Mouse (Mus musculus): ENCODE data around the gene Son.

Gene Son

DNA sequence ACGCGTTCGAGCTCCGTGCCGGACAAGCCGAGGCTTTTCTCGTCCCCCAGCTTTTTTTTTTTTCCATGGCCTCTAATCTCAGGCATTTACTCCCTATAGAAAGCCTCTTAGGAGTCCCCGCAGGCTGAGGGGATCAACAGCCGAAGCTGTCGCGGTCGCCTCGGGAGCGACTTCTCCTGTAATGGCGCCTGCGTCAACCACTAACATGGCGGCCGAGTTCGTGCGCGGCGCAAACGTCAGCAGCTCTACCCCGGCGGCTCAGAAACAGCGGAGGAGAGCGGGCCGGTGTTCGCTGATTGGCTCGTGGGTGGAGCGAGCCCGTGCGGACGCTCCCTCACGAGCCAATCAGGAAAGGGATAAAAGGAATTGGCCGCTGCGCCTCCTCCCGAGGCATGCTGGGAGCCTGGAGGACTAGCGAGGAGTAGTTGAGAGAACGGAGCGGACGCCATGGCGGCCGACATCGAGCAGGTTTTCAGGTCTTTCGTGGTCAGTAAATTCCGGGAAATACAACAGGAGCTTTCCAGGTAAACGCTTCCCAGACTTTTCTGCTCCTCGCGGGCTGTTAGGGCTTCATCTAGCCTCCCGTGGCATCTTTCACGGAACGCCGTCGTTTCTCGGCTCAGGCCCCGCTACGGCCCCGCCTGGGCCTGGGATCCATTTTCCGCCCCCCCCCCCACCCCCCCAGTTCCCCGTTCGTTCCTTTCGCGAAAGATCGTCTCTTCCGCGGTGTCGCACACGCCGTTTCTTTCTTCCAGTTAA, at the start of gene Son:
Gene Son, plus strand, starts transcription at position 46 of the 759 bp plus-strand sequence.
- DNase-seq (ENCODE audit: low spot score): peak; percentile 98

- peak; percentile 98 for DNase-seq (ENCODE audit: low spot score)
Measured at GRCm38 (mm10) chr16:91597672-91598010, 49.7 kb upstream of the Son start, which contains the start of gene Tmem50b. Tmem50b (minus strand) TSS chr16:91597800.

DNA sequence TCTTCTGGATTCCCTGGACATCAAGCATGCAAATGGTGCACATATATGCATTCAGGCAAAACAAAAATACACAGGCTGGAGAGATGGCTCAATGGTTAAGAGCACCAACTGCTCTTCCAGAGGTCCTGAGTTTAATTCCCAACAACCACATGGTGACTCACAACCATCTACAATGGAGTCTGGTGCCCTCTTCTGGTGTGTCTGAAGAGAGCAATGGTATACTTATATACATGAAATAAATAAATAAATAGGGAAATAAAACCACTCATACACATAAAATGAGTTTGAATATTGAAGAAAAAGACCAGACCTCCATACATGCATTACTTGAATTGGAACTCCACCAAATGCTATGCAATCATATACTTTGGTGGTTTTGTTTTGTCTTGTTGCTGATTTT, 48.1 kb upstream of the Son start:
- DNase-seq (ENCODE audit: low spot score): no peak

DNA sequence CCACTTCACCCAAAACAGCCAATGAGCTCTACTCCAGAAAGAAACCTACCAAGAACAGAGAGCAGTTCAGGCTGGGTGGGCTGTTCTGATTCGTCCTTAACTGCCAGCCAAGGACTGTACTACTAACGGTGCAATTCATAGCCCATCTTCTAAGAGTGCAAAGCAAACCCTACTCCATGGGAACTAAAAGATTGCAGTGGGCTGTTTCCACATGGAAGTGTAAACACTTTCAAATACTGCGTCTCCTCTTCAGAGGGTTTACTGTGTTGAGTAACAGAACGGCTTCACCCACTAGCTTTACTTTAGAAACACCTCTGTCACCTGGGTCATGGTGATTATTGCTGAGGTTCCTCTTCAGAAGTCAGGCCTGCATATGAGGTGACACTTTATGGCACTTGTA, 46.2 kb upstream of the Son start:
- no peak for DNase-seq (ENCODE audit: low spot score)

DNA sequence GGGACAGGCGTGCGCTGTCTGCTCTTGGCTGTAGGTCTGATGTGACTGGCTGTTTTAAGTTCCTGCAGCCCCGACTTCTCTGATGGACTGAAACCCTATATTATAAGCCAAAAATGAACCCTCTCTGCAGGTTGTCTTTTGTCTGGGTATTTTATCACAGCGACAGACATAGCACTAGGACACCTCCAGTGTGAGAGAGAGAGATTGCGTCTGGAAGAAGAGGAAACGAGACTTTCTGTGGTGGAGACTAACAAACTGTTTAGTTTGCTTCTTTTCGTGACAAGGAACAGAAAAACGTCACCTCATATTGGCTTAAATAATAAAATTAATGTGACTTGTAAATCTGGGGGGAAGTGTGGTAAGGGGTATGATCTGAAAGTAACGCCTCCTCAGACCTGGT, 45.6 kb upstream of the Son start:
- no peak for DNase-seq (ENCODE audit: low spot score)

DNA sequence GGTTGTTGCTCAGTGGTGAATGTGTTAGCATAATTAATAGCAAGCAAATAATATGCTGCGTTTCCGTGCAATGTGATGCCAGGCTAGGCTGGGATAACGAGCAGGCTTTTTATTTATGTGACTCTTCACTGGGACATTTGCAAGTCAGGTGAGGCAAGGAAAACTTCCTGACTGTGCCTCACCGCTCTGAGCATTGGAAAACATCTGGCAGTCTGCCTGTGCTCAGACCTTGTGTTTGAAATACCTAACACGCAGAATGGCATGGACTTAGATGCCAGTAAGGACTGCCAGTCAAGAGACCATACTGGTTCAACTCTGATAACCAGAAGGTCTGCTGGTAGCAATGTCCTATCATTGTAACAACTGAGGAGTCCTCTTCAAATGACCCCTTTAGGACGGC, 42.1 kb upstream of the Son start:
- DNase-seq (ENCODE audit: low spot score): no peak

GRCm38 (mm10) chr16:91606958-91607357, 40.3 kb upstream of the Son start:
- no peak for DNase-seq (ENCODE audit: low spot score)

DNA sequence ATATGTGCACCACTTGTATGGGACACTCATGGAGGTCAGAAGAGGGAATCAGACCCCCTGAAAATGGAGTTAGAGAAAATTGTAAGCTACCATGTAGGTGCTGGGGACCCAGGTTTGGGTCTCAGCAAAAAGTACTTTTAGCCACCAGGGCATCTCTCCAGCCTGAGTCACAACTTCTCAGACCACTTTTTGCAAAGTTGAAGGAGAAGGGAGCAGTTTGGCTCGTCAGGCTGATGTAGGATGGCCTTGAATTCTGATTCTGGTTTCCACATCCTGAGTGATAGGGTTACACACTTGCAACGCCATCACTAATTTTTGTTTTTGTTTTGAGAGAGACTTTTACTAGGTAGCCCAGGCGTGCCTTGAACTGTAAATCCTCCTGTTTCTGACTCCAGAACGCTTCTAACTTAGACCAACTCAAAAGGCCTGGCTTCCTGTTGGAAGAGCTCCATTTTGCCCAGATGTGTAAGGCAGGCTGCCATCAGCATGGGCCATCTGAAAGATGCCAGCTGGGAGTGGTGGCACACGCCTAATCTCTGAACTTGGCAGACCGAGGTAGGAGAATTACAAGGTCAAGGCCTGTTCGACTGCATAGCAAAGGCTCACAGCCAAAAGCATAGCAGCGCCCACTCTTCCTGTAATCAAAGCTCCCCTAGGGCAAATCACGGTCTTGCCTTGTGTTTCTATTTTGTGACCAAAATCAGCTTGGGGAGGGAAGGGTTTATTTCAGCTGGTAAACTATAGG, 37.6 kb upstream of the Son start:
- DNase-seq (ENCODE audit: low spot score): no peak

- DNase-seq (ENCODE audit: low spot score): no peak
Measured at GRCm38 (mm10) chr16:91611248-91611647, 36.1 kb upstream of the Son start.

DNA sequence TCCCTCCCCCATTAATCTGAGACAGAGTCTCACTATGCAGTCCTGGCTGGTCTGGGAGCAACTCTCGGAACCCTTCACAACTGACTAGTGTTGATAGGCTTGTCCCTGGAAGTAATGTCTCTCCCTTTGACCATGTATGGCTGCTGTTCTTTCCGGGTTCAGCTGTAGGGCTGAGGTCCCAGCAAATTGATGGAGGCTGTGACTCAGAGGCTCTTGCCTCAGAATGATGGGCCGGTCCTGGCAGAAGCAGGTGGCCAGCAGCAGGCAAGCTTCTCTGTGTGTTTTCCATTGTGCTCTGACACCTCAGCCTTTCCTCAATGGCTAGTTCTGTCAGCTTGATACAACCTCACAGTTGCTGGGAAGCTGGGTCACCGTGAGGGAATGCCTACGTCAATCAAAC, 34.8 kb upstream of the Son start:
- DNase-seq (ENCODE audit: low spot score): no peak

DNA sequence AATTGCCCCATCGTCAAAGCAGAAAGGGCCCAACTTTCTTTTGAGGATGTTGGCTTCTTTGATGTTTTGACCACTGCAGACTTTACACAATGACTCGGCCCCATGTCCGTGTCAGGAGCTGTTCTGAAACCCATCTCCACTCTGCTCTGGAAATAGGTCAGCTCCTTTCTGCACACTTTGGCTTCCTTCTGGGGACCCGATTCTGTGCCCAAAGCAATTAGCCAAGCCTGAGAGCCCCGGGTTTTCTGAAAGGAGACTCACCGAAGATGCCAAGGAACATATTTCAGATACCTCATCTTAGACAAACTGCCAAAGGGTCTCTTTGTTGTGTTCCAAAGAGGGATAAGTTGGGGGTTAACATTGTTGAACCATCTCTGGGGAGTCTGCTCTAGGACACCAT, 32.8 kb upstream of the Son start:
- no peak for DNase-seq (ENCODE audit: low spot score)

- DNase-seq (ENCODE audit: low spot score): peak; percentile 81
Measured at GRCm38 (mm10) chr16:91618511-91619501, 28.5 kb upstream of the Son start, which contains the start of gene Dnajc28. Dnajc28 (minus strand) TSS chr16:91619026.

- no peak for DNase-seq (ENCODE audit: low spot score)
Measured at GRCm38 (mm10) chr16:91620185-91620584, 27.1 kb upstream of the Son start.

DNA sequence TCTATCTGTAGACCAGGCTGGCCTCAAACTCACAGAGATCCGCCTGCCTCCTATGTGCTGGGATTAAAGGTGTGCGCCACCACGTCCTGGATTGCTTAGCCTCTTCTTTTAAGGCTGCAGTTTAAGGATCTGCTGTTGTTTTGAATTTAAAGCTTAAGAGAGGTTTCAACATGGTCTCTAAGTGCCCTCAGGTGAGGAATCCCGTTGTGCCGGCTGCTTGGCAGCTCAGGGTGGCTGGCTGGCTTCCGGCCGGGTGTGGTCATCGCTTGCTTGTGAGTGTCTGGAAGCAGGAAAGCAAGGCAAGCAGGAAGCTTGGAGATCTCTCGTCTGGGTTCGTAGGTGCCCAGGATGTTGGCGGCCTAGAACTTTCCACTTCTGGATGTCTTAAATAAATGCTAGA, 26.3 kb upstream of the Son start:
- no peak for DNase-seq (ENCODE audit: low spot score)

GRCm38 (mm10) chr16:91623074-91623473, 24.2 kb upstream of the Son start:
- DNase-seq (ENCODE audit: low spot score): no peak

DNA sequence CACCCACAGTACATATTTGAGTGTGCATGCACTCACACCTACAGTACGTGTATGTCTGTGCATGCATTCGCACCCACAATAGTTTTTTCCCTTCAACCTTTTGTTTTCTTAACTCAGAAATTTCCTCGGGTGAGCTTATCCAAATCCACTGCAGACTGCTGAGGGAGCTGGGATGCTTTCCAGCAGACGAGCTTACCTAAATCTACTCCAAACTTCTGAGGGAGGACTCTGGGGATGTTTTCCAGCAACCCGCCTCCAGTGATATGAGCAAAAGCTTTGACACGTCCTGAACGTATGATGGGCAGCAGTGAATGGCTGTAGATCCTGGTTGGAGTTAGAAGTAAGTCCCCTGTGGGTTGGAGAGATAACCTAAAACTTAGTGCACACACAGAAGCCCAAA, 19.5 kb upstream of the Son start:
- no peak for DNase-seq (ENCODE audit: low spot score)

DNA sequence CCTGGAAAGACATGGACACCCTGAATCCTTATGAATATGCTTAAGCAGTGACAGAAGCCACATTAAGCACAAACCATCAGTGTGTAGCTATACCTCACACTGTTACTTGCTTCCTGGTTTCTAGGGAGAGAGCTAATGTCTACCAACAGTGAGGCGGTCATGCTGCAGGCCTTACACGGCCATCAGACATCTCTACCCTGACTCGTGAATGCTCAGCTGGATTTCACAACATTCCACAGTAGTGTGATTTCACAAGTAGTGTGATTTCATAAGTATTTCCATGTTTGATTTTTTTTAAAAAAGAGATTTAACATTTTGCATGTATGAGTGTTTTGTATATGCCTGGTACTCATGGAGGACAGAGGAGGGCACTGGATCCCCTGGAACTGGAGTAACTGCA, 18.6 kb upstream of the Son start:
- no peak for DNase-seq (ENCODE audit: low spot score)

GRCm38 (mm10) chr16:91629749-91630148, 17.6 kb upstream of the Son start:
- no peak for DNase-seq (ENCODE audit: low spot score)

DNA sequence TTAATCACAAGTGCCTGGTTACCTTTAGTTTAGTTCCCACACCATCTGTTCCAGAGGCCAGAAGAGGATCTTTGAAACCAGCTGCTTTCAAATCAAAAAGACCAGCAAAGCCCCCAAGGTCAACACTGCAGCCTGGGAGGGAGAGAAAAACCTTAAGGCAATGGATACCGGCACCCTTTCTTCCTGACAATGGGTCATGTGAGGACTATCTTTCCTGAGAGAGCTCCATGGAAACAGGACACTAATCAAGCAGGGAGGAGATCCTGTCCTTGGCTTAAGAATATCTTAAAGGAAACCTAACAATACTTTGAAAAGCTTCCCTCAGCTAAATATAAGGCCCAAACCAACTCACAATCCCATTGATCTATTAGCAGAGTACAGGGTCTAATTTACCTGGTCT, 16.7 kb upstream of the Son start:
- DNase-seq (ENCODE audit: low spot score): no peak

DNA sequence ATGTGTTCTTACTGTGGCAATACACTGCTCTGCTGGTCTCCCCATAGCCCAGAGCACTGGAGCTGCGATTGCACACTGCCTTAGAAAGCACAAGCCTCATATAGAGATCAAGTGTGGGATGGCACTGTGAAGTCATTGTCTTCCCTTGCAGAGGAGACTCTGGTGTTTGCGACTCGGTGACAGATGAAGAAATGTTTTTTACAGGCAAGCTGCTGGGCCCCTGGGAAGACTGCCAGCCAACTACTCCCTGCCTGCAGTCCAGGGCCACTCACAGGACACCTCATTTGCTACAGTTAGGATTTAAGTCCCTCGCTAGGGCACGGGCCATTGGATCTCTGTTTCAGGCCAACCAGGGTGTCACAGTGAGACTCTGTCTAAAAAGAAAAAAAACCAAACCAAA, 14.9 kb upstream of the Son start:
- no peak for DNase-seq (ENCODE audit: low spot score)

GRCm38 (mm10) chr16:91632940-91633339, 14.4 kb upstream of the Son start:
- no peak for DNase-seq (ENCODE audit: low spot score)

DNA sequence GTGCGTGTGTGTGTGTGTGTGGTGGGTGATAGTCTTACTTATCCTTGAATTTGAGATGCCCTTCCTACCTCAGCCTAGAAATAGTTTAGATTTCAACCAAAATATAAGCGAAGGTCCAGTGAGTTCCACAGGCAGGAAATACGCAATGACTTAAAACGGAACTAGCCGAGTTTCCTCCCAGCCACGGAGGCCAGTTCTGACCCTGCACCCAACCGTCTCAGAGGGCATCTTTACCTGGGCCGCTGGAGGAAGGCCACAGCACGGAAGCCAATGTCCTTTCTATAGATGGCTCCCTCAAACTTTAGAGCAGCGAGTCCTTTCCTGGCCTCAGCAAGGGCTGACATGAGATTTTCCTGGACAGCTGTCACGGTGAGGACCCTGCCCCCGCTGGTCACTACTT, 13.7 kb upstream of the Son start:
- no peak for DNase-seq (ENCODE audit: low spot score)
